Mouse (Mus musculus): ENCODE results near the gene Mrpl17. TPM values are rescaled to one million over a fixed set of nuclear protein-coding genes. Genes with fewer than 3 reads are reported as not detected.

Gene Mrpl17
- polyA plus RNA-seq, 1 experiment: 107 TPM

- Histone ChIP-seq H3K27me3 (ENCODE audit: control insufficient read depth, insufficient read depth, low read length) (peaks cover 17% of the 10 kb centered on the region), H3K27ac (ENCODE audit: insufficient read depth, low read length) (peak within 1 kb of the TSS; percentile 38; the same call in 1 of the 2 replicates), H3K4me1 (ENCODE audit: control insufficient read depth, insufficient read depth, insufficient read length) (peaks cover 6% of the 10 kb centered on the region; the same call in 1 of the 2 replicates), H3K4me3 (ENCODE audit: extremely low read depth, insufficient read depth, insufficient read length) (peak within 1 kb of the TSS; percentile 52), H3K36me3 (ENCODE audit: control insufficient read depth, insufficient read depth, low read length) (no peaks in the 10 kb centered on the region)
- TF ChIP-seq CTCF (IDR thresholded peaks at IDR 0.05; ENCODE audit: extremely low read depth, insufficient read depth, insufficient read length, insufficient replicate concordance): no peak
- no peak for TF ChIP-seq POLR2A (IDR thresholded peaks at IDR 0.05; ENCODE audit: low read depth, low read length)
- no peak for DNase-seq (ENCODE audit: low read depth in 1 of 2, low spot score in 2 of 2)
- 5% methylated on average over 72 of the region's 97 CpGs for WGBS
Measured at GRCm38 (mm10) chr7:105787285-105788140, 23.4 kb downstream of the Mrpl17 start, which contains the start of gene Dchs1. Gene Dchs1, minus strand, starts transcription at chr7:105787654.

DNA sequence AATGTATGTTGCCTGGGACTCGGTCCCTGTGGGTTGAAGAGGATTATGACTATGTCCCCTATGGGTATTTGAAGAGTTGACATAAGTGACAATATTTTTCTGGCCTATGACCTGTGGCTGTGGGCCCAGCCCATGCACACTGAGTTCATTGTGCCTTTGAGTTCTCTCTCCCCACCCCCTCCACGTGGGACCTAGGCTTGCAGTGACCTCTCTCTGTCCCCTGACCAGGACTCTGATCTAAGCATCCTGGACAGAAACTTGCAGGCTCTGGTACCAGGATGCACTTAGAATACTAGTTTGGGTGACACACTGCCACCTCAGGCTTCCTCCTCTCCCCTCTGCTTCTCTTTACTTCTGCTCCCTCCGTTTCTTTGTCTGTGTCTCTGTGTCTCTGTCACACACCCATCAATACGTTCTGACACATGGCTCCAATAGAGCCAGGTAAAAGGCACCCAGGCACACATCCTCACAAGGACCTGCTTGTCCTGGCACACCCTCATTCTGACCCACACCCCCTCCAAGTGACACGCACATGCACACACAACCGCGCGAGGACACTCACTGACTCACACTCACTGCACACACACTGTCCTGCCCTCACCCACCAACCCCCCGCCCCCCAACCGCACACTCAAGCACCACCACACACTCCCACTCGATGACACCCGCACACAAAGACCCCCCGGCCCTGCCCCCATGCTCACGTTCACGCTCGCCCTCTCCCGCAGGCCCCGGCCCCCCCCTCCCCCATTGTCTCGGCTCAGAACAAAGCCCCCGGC is 24.2 kb downstream of the Mrpl17 start:
- Histone ChIP-seq H3K27me3 (ENCODE audit: control insufficient read depth, insufficient read depth, low read length) (peaks cover 17% of the 10 kb centered on the region), H3K4me1 (ENCODE audit: control insufficient read depth, insufficient read depth, insufficient read length) (peaks cover 6% of the 10 kb centered on the region; the same call in 1 of the 2 replicates), H3K27ac (ENCODE audit: insufficient read depth, low read length) (peak overlapping the region; percentile 12; the same call in 1 of the 2 replicates), H3K4me3 (ENCODE audit: extremely low read depth, insufficient read depth, insufficient read length) (peak overlapping the region; percentile 43; the same call in 1 of the 2 replicates), H3K36me3 (ENCODE audit: control insufficient read depth, insufficient read depth, low read length) (no peaks in the 10 kb centered on the region)
- no peak for TF ChIP-seq CTCF (IDR thresholded peaks at IDR 0.05; ENCODE audit: extremely low read depth, insufficient read depth, insufficient read length, insufficient replicate concordance)
- no peak for TF ChIP-seq POLR2A (IDR thresholded peaks at IDR 0.05; ENCODE audit: low read depth, low read length)
- no peak for DNase-seq (ENCODE audit: low read depth in 1 of 2, low spot score in 2 of 2)
- WGBS: 31% methylated on average over 19 of the region's 20 CpGs

GRCm38 (mm10) chr7:105784556-105784955 is 26.3 kb downstream of the Mrpl17 start:
- 73% methylated on average over 4 of the region's 4 CpGs for WGBS
- TF ChIP-seq CTCF (IDR thresholded peaks at IDR 0.05; ENCODE audit: extremely low read depth, insufficient read depth, insufficient read length, insufficient replicate concordance): no peak
- no peak for TF ChIP-seq POLR2A (IDR thresholded peaks at IDR 0.05; ENCODE audit: low read depth, low read length)
- H3K27me3 ChIP-seq (ENCODE audit: control insufficient read depth, insufficient read depth, low read length): peaks cover 16% of the 10 kb centered on the region
- H3K4me1 ChIP-seq (ENCODE audit: control insufficient read depth, insufficient read depth, insufficient read length): peaks cover 6% of the 10 kb centered on the region; the same call in 1 of the 2 replicates
- H3K4me3 ChIP-seq (ENCODE audit: extremely low read depth, insufficient read depth, insufficient read length): no peak overlapping the region
- H3K27ac ChIP-seq (ENCODE audit: insufficient read depth, low read length): no peak overlapping the region
- H3K36me3 ChIP-seq (ENCODE audit: control insufficient read depth, insufficient read depth, low read length): no peaks in the 10 kb centered on the region
- no peak for DNase-seq (ENCODE audit: low read depth in 1 of 2, low spot score in 2 of 2)

GRCm38 (mm10) chr7:105783861-105784260 is 27.0 kb downstream of the Mrpl17 start:
- no peak overlapping the region for H3K27ac ChIP-seq (ENCODE audit: insufficient read depth, low read length)
- TF ChIP-seq CTCF (IDR thresholded peaks at IDR 0.05; ENCODE audit: extremely low read depth, insufficient read depth, insufficient read length, insufficient replicate concordance) (no peak), POLR2A (IDR thresholded peaks at IDR 0.05; ENCODE audit: low read depth, low read length) (no peak)
- H3K36me3 ChIP-seq (ENCODE audit: control insufficient read depth, insufficient read depth, low read length): no peaks in the 10 kb centered on the region
- no peak overlapping the region for H3K4me3 ChIP-seq (ENCODE audit: extremely low read depth, insufficient read depth, insufficient read length)
- 62% methylated on average over 4 of the region's 4 CpGs for WGBS
- H3K27me3 ChIP-seq (ENCODE audit: control insufficient read depth, insufficient read depth, low read length): peaks cover 16% of the 10 kb centered on the region
- DNase-seq (ENCODE audit: low read depth in 1 of 2, low spot score in 2 of 2): no peak
- H3K4me1 ChIP-seq (ENCODE audit: control insufficient read depth, insufficient read depth, insufficient read length): peaks cover 6% of the 10 kb centered on the region

DNA sequence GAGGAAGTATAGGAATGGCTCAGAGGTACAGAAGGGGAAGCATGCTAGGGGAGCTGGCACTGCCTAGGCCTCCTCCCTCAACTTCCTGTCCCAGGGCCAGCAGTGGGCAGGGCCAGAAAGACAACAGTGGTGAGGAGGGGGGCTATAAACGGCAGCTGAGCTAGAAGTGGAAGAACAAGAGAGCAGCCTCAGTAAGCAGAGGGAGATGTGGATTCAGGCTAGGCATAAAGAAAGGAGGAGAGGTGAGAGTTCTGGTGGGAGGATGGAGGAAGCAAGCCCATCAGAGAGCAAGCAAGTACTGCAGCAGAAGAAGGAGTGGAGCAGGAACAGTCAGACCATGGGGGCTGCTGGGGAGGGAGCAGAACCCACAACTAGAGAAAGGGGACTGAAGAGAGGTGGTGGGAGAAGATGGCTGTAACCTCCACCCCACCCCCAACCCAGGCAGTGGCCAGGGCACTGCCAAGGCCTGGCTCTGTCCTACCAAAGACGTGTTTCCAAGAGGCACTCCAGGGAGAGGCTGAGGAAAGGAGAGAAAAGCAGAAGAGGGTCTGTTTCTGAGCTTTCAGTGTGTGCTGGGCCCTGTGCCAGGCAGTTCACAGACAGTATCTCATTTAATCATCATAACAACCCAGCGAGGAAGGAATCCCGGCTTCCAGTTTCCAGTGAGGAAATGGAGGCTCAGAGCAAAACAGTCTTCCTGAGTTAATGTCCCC is 32.2 kb downstream of the Mrpl17 start:
- peak overlapping the region; percentile 35 for H3K27ac ChIP-seq (ENCODE audit: insufficient read depth, low read length)
- H3K36me3 ChIP-seq (ENCODE audit: control insufficient read depth, insufficient read depth, low read length): no peaks in the 10 kb centered on the region
- peak; percentile 8 to 35 for DNase-seq (ENCODE audit: low read depth in 1 of 2, low spot score in 2 of 2)
- no peaks in the 10 kb centered on the region for H3K27me3 ChIP-seq (ENCODE audit: control insufficient read depth, insufficient read depth, low read length)
- peaks cover 15% of the 10 kb centered on the region; the same call in 1 of the 2 replicates for H3K4me1 ChIP-seq (ENCODE audit: control insufficient read depth, insufficient read depth, insufficient read length)
- TF ChIP-seq POLR2A (IDR thresholded peaks at IDR 0.05; ENCODE audit: low read depth, low read length) (no peak), CTCF (IDR thresholded peaks at IDR 0.05; ENCODE audit: extremely low read depth, insufficient read depth, insufficient read length, insufficient replicate concordance) (no peak)
- H3K4me3 ChIP-seq (ENCODE audit: extremely low read depth, insufficient read depth, insufficient read length): no peak overlapping the region
- WGBS: 30% methylated on average over 4 of the region's 4 CpGs

All from spleen, adult 2 months (tissue).